Mouse (Mus musculus) kidney, adult 2 months (tissue): Measurements from ENCODE around the gene Smdt1. TPM values are rescaled to one million over a fixed set of nuclear protein-coding genes. Genes with fewer than 3 reads are reported as not detected.
A peak's percentile ranks its signal among the peaks of the same experiment; 100 is the strongest.

ENCODE experiments used
- DNase-seq: peaks from one replicate; pipeline ENCODE4 v3.0.0; 2021
- H3K27ac ChIP-seq: fragments of 200-500 bp; 2 replicates; pipeline ENCODE4 v1.5.1; 2012; ENCODE audit warnings: low read depth, low read length, control low read depth, inconsistent platforms; ENCODE audit not compliant: insufficient read depth
- H3K27me3 ChIP-seq: fragments of 200-500 bp; replicated peaks from 2 replicates; pipeline ENCODE4 v1.6.1; 2012; ENCODE audit warnings: mild to moderate bottlenecking, moderate library complexity, low read length, inconsistent platforms; ENCODE audit not compliant: control insufficient read depth, insufficient read depth
- H3K36me3 ChIP-seq: fragments of 200-500 bp; 2 replicates; pipeline ENCODE4 v1.6.1; 2012; ENCODE audit warnings: mild to moderate bottlenecking, moderate library complexity, low read length, inconsistent platforms; ENCODE audit not compliant: control insufficient read depth, insufficient read depth
- H3K4me1 ChIP-seq: fragments of 200-500 bp; 2 replicates; pipeline ENCODE4 v1.6.1; 2011; ENCODE audit warnings: low read length; ENCODE audit not compliant: control insufficient read depth, insufficient read depth
- H3K4me3 ChIP-seq: fragments of 200-500 bp; 2 replicates; pipeline ENCODE4 v1.5.1; 2011; ENCODE audit warnings: mild to moderate bottlenecking, low read depth, low read length, control low read depth; ENCODE audit not compliant: insufficient read depth
- CTCF ChIP-seq: fragments of 200-500 bp; conservative IDR thresholded peaks from 2 replicates; pipeline ENCODE4 v1.5.1; 2011; ENCODE audit warnings: low read depth, mild to moderate bottlenecking, control low read depth, low read length, moderate library complexity, mixed read lengths; ENCODE audit not compliant: insufficient read depth, insufficient read length
- POLR2A ChIP-seq: fragments of 200-500 bp; IDR thresholded peaks from one replicate; pipeline ENCODE4 v1.6.1; 2011; ENCODE audit warnings: low read depth, low read length, control low read depth
- WGBS: fragments of 180-500 bp; shearing (Covaris S2); methylation state at CpG from one replicate; pipeline ENCODE4 v1.1.7; 2018; 5-methylcytosine and 5-hydroxymethylcytosine counted together
- polyA plus RNA-seq: library from polyadenylated mRNA; depleted of rRNA; stranded (reverse); fragments of >200 nt; gene quantifications from 2 replicates; pipeline ENCODE4 v1.2.3, GENCODE M21; 2012

The Smdt1 gene
- polyA plus RNA-seq, 1 experiment = 376 TPM

DNA sequence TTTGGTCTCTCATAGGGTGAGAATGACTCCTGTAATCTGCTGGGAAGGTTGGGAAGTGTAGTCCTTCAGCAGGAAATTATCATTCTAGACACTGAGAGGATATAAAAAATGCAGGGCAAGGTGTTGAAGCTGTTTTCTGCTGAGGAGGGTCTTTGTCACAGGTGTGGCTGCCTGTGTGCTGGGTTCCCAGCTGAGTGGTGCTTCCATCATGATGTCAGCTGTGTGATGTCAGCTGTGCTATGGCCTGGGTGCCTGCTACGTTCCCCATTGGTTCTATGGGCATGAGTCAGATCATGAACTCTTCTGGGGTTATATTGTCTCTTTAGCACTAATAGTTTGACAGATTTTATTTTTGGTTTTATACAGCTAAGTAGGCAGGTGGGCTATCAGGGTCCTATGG, 30.1 kb downstream of the Smdt1 start:
- H3K4me1 ChIP-seq = peaks cover 5% of the 10 kb centered on the region; the same call in 1 of the 2 replicates
- no peaks in the 10 kb centered on the region for H3K36me3 ChIP-seq
- no peak for TF ChIP-seq POLR2A
- no peak for TF ChIP-seq CTCF
- 71% methylated on average over 1 of the region's 1 CpGs for WGBS
- DNase-seq = no peak
- H3K4me3 ChIP-seq = no peak overlapping the region
- H3K27me3 ChIP-seq = no peaks in the 10 kb centered on the region
- H3K27ac ChIP-seq = peak overlapping the region; percentile 2; the same call in 1 of the 2 replicates

DNA sequence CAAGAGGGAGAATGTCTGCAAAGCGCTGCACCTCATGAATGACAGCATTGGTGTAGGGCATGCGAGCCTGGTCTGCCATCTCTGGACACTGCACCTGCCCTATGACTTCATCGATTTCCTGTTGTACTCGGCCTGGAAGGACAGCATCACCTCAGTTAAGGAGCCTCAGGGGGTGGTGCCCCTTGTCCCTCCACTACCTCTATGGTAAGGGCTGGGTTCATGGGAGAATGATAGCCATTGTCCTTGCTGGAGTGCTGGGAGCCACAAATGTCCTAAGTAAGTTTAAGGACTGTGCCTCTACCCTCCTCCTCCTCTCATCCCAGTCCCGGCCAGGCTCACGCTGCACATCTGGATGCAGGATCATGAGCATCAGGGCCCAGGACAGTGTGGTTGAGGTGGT, 33.7 kb downstream of the Smdt1 start:
- TF ChIP-seq CTCF (no peak), POLR2A (no peak)
- H3K27me3 ChIP-seq = no peaks in the 10 kb centered on the region
- WGBS = 88% methylated on average over 6 of the region's 6 CpGs
- no peak overlapping the region for H3K4me3 ChIP-seq
- H3K27ac ChIP-seq = no peak overlapping the region
- DNase-seq = no peak
- peaks cover 12% of the 10 kb centered on the region; the same call in 1 of the 2 replicates for H3K4me1 ChIP-seq
- H3K36me3 ChIP-seq = no peaks in the 10 kb centered on the region

DNA sequence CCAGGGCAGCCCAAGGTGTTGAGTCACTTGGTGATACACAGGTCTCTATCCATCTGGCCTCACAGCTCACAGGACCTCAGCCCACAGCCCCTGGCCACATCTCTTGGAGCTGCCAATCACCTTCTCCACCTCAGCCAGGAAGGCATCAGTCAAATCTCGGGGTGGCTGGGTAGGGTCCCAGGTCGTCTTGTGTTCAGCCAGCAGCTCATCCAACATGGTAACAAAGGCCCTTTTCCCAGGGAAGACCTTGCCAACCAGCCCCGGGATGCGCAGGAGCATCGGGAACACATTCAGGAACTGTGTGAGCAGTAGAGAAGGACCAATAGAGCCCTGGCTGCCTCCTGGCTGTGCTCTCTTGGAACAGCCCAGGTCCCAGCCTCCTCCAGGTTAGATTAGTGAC, 34.2 kb downstream of the Smdt1 start:
- WGBS = 92% methylated on average over 5 of the region's 5 CpGs
- Histone ChIP-seq H3K4me1 (peaks cover 12% of the 10 kb centered on the region; the same call in 1 of the 2 replicates), H3K27me3 (no peaks in the 10 kb centered on the region), H3K36me3 (no peaks in the 10 kb centered on the region), H3K4me3 (no peak overlapping the region), H3K27ac (no peak overlapping the region)
- DNase-seq = no peak
- TF ChIP-seq POLR2A = no peak
- TF ChIP-seq CTCF = no peak

DNA sequence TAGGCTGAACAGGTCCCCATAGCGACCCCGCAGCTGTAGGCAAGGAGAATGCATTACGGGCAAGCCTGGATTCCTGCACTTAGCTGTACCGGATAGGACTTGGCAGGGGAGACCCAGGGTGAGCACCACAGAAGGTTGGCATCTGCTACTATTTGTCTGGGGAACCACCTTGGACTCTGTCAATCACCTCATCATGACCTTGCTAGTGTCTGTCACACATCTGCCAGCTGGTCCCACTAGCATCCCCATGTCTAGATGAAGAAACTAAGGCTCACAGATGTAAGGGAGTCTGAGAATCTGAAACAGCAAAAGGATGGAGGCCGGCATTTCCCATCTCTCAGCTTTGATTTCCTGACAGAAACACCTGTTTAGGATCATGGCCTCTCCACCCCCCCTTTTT, 35.7 kb downstream of the Smdt1 start:
- H3K4me3 ChIP-seq = no peak overlapping the region
- WGBS = 91% methylated on average over 5 of the region's 5 CpGs
- H3K36me3 ChIP-seq = no peaks in the 10 kb centered on the region
- no peak for TF ChIP-seq CTCF
- no peak for TF ChIP-seq POLR2A
- DNase-seq = no peak
- no peak overlapping the region for H3K27ac ChIP-seq
- no peaks in the 10 kb centered on the region for H3K27me3 ChIP-seq
- peaks cover 11% of the 10 kb centered on the region; the same call in 1 of the 2 replicates for H3K4me1 ChIP-seq

DNA sequence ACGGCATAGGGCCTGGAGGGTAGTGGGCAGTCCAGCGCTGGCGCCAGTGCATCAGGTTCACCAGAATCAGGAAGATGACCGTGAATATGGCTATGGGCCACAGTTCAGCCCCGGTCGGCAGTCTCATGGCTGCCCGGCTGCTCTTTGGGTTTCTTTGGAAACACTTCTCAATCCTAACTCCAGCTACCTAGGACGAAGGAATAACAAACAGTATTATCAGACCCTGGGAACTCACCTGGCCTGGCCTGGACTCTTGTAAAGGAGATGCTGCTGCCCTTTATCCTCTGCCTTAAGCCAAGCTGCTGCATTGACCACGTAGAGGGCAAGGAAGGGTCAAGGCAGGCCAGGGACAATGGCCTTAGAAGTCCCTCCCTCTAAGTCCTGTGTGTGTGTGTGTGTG, 37.1 kb downstream of the Smdt1 start:
- no peaks in the 10 kb centered on the region for H3K27me3 ChIP-seq
- peaks cover 11% of the 10 kb centered on the region; the same call in 1 of the 2 replicates for H3K4me1 ChIP-seq
- 89% methylated on average over 9 of the region's 9 CpGs for WGBS
- H3K36me3 ChIP-seq = no peaks in the 10 kb centered on the region
- peak overlapping the region; percentile 84 for H3K27ac ChIP-seq
- no peak overlapping the region for H3K4me3 ChIP-seq
- DNase-seq = no peak
- TF ChIP-seq POLR2A = no peak

DNA sequence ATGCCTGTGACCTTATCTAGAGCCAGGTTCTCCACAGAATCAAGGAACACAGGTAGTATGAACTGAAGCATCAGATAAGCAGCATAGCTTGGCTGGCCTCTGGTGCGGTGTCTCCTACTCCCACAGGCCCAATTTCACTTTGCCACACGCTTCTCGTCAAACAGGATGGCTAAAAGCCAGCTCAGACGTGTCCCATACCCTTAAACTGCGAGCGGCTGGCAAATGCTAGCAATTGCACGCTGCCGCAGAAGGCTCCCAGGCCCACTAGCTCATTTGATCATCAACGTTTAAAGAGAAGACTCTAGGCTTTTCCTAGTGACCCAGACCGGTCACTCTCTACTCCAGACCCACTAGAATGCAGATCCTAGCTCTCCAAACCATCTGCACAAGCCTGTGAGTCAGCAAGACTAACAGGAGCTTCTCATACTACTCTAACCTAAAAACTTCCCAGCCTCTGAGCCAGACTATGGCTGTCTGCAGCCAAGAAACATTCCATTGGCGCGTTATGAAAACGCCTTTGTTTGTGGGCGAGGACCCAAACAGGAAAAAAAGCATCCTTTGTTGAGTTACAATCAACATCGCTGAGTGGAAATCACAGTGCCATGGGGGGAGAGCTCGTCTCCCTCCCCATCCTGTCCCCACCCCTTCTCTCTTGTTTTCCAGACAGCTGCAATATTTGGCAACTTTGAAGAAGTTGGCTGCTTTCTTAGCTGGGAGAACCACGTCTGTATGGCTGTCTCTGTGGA, 37.8 kb downstream of the Smdt1 start:
- Histone ChIP-seq H3K36me3 (no peaks in the 10 kb centered on the region), H3K4me3 (no peak overlapping the region), H3K27ac (peak overlapping the region; percentile 86), H3K27me3 (no peaks in the 10 kb centered on the region), H3K4me1 (peaks cover 11% of the 10 kb centered on the region; the same call in 1 of the 2 replicates)
- 62% methylated on average over 17 of the region's 17 CpGs for WGBS
- peak; percentile 89 for DNase-seq
- TF ChIP-seq POLR2A (no peak), CTCF (no peak)

DNA sequence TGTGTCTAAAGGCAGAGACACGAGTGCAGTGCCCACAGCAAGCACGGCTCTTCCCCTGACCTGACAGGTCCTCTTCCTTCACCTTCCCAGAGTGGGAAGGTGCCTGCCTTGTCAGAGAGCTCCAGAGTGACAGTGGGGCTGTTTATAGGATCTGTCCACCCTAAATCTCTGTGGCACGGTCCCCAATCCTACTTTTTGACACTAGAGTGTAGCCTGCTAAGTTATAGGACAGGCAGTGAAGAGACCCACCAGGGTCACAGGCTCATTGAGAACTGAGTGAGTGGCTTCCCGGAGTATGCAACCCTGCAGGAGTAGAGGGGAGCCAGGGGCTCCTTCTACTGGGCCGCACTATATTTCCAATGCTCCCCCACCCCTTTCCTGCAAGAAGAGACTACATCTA, 38.9 kb downstream of the Smdt1 start:
- Histone ChIP-seq H3K36me3 (no peaks in the 10 kb centered on the region), H3K27ac (peak overlapping the region; percentile 86), H3K4me1 (peaks cover 11% of the 10 kb centered on the region; the same call in 1 of the 2 replicates), H3K4me3 (no peak overlapping the region), H3K27me3 (no peaks in the 10 kb centered on the region)
- no peak for TF ChIP-seq POLR2A
- TF ChIP-seq CTCF = no peak
- 74% methylated on average over 5 of the region's 5 CpGs for WGBS
- no peak for DNase-seq
